Mouse (Mus musculus): ENCODE data around the gene Slc8b1. TPM values are rescaled to one million over a fixed set of nuclear protein-coding genes. Genes with fewer than 3 reads are reported as not detected.
A peak's percentile ranks its signal among the peaks of the same experiment; 100 is the strongest.

The Slc8b1 gene
- polyA plus RNA-seq, 1 experiment from 2014 or later, result 2.1 TPM

DNA sequence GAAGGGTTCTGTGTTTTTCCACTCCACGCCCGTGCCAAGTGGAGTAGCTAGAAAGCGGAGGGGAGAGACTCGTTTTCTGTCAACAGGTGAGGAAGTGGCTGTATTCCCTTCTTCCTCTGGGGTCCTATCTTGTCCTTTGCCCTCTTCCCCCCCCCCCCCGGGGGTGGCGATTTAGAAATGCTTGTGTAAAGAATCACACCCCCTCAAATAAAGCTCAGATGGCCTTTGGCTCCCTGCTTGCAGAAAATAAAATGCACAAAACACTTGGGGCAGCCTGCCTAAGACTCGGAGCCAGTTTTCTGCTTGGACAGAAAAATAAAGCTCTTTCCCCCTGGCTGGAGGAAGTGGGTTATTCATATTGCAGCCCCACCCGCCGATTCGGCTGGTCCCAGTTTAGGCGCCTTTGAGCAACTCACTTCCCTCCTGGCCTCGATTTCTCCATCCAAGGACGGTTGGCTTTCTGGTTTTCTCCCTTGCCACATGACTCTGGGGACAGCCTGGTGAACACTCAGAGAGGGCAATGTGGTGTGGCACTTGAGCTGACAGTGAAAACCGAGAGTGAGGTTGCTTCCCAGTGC is 764 bp downstream of the Slc8b1 start:
- H3K9me3 ChIP-seq (replicated peaks; ENCODE audit: control insufficient read depth, low read length), result no peaks in the 10 kb centered on the region
- 29% methylated on average over 14 of the region's 14 CpGs for WGBS (ENCODE audit: insufficient replicate concordance)
- no peak overlapping the region for H3K27ac ChIP-seq (ENCODE audit: low read depth, low read length)
- peak overlapping the region; percentile 82 for H3K4me2 ChIP-seq
- no peak for ATAC-seq (replicated peaks; ENCODE audit: insufficient number of reproducible peaks, low FRiP score, low TSS enrichment)
- 0 out of 2 replicates have a peak, but pooled peaks cover 4% of the 10 kb centered on the region for H3K27me3 ChIP-seq (ENCODE audit: control insufficient read depth, insufficient read depth, low read length)
- peaks cover 18% of the 10 kb centered on the region for H3K4me1 ChIP-seq (ENCODE audit: control insufficient read depth, insufficient read depth, low read length)
- peak overlapping the region; percentile 55 for H3K4me3 ChIP-seq (ENCODE audit: low read depth, low read length)
- H3K9ac ChIP-seq (ENCODE audit: low read depth, low read length), result peak overlapping the region; percentile 67; the same call in 1 of the 2 replicates
- H3K36me3 ChIP-seq (ENCODE audit: control insufficient read depth, insufficient read depth, low read length), result no peaks in the 10 kb centered on the region

DNA sequence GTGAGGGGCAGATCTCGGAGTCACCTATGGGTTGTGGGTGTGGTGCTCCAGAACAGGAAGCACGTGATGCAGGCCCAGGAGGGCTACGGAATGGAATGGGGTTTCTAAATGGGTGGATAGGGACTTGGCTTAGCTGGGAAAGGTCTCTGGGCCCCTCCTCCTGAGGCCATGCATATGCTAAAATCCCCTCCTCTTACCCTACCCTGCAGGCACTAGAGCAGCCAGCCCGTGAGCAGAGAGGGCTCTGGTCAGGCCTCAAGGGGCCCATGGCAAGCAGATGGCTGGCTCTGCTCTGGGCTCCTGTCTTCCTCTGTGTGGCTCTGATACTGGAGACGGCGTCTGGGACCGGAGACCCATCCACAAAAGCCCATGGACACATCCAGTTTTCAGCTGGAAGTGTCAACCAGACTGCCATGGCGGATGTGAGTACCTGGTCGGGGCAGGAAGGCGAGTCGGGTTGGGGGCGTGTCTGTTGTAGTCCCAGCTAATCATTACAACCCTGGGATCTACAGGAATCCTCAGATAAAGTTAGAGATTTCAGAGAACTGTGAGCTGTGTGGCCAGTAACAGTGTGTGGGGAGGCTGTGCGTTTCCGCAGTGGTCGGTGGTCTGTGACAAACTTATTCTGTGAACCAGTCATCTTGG is 2.1 kb downstream of the Slc8b1 start:
- Histone ChIP-seq H3K4me2 (no peak overlapping the region), H3K27ac (ENCODE audit: low read depth, low read length) (no peak overlapping the region), H3K9ac (ENCODE audit: low read depth, low read length) (no peak overlapping the region), H3K4me3 (ENCODE audit: low read depth, low read length) (no peak overlapping the region), H3K36me3 (ENCODE audit: control insufficient read depth, insufficient read depth, low read length) (no peaks in the 10 kb centered on the region), H3K4me1 (ENCODE audit: control insufficient read depth, insufficient read depth, low read length) (peaks cover 18% of the 10 kb centered on the region), H3K27me3 (ENCODE audit: control insufficient read depth, insufficient read depth, low read length) (0 out of 2 replicates have a peak, but pooled peaks cover 4% of the 10 kb centered on the region), H3K9me3 (replicated peaks; ENCODE audit: control insufficient read depth, low read length) (no peaks in the 10 kb centered on the region)
- 52% methylated on average over 15 of the region's 15 CpGs for WGBS (ENCODE audit: insufficient replicate concordance)
- no peak for ATAC-seq (replicated peaks; ENCODE audit: insufficient number of reproducible peaks, low FRiP score, low TSS enrichment)

- no peak for ATAC-seq (replicated peaks; ENCODE audit: insufficient number of reproducible peaks, low FRiP score, low TSS enrichment)
- peaks cover 18% of the 10 kb centered on the region for H3K4me1 ChIP-seq (ENCODE audit: control insufficient read depth, insufficient read depth, low read length)
- WGBS (ENCODE audit: insufficient replicate concordance), result 88% methylated on average over 9 of the region's 9 CpGs
- no peaks in the 10 kb centered on the region for H3K9me3 ChIP-seq (replicated peaks; ENCODE audit: control insufficient read depth, low read length)
- no peak overlapping the region for H3K4me3 ChIP-seq (ENCODE audit: low read depth, low read length)
- H3K4me2 ChIP-seq, result no peak overlapping the region
- no peak overlapping the region for H3K27ac ChIP-seq (ENCODE audit: low read depth, low read length)
- no peaks in the 10 kb centered on the region for H3K36me3 ChIP-seq (ENCODE audit: control insufficient read depth, insufficient read depth, low read length)
- H3K27me3 ChIP-seq (ENCODE audit: control insufficient read depth, insufficient read depth, low read length), result 0 out of 2 replicates have a peak, but pooled peaks cover 4% of the 10 kb centered on the region
- no peak overlapping the region for H3K9ac ChIP-seq (ENCODE audit: low read depth, low read length)
Measured at GRCm38 (mm10) chr5:120514031-120514677, 3.2 kb downstream of the Slc8b1 start.

DNA sequence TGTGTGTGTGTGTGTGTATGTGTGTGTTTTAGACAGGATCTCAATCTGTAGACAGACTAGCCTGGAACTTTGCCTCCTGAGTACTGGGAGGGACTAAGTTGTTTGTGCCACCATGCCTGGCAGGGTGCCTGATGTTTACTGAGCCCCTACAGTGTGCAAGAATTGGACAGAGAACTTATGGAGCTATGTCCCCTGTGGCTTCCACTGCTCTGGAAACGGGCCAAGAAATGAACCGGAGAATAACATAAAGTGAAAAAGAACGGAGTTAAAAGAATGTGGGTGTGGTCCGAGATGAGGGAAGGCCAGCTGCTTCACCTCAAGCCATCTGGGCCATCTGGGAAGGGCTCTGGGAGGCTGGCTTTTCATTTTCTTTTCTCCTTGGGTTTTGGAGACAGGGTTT is 3.8 kb downstream of the Slc8b1 start:
- Histone ChIP-seq H3K4me2 (no peak overlapping the region), H3K27me3 (ENCODE audit: control insufficient read depth, insufficient read depth, low read length) (0 out of 2 replicates have a peak, but pooled peaks cover 4% of the 10 kb centered on the region), H3K27ac (ENCODE audit: low read depth, low read length) (no peak overlapping the region), H3K9me3 (replicated peaks; ENCODE audit: control insufficient read depth, low read length) (no peaks in the 10 kb centered on the region), H3K4me3 (ENCODE audit: low read depth, low read length) (no peak overlapping the region), H3K4me1 (ENCODE audit: control insufficient read depth, insufficient read depth, low read length) (peaks cover 18% of the 10 kb centered on the region), H3K36me3 (ENCODE audit: control insufficient read depth, insufficient read depth, low read length) (no peaks in the 10 kb centered on the region), H3K9ac (ENCODE audit: low read depth, low read length) (no peak overlapping the region)
- no peak for ATAC-seq (replicated peaks; ENCODE audit: insufficient number of reproducible peaks, low FRiP score, low TSS enrichment)
- WGBS (ENCODE audit: insufficient replicate concordance), result 23% methylated on average over 4 of the region's 4 CpGs

DNA sequence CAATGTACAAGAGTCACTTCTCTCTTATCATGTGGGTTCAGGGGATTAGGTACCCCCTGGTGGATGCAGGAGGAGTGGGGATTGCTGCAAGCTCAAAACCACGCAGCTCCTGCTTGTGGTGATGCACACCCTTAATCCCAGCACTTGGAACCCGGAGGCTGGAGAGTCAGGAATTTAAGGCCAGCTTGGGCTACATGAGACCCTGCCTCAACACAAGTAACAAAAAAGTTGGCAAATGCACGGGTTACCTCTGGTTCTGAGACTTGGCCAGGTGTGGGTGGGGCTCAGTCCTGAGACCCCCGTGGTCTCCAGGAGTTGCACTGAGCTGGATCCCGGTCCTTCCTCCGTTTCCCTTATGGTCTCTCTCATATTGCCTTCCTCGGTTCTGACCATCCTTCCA is 4.5 kb downstream of the Slc8b1 start:
- Histone ChIP-seq H3K9me3 (replicated peaks; ENCODE audit: control insufficient read depth, low read length) (no peaks in the 10 kb centered on the region), H3K36me3 (ENCODE audit: control insufficient read depth, insufficient read depth, low read length) (no peaks in the 10 kb centered on the region), H3K27ac (ENCODE audit: low read depth, low read length) (no peak overlapping the region), H3K4me3 (ENCODE audit: low read depth, low read length) (no peak overlapping the region), H3K4me2 (no peak overlapping the region), H3K27me3 (ENCODE audit: control insufficient read depth, insufficient read depth, low read length) (0 out of 2 replicates have a peak, but pooled peaks cover 4% of the 10 kb centered on the region), H3K9ac (ENCODE audit: low read depth, low read length) (no peak overlapping the region), H3K4me1 (ENCODE audit: control insufficient read depth, insufficient read depth, low read length) (peaks cover 18% of the 10 kb centered on the region)
- ATAC-seq (replicated peaks; ENCODE audit: insufficient number of reproducible peaks, low FRiP score, low TSS enrichment), result no peak
- WGBS (ENCODE audit: insufficient replicate concordance), result 60% methylated on average over 7 of the region's 7 CpGs

GRCm38 (mm10) chr5:120516221-120516984 is 5.4 kb downstream of the Slc8b1 start:
- ATAC-seq (replicated peaks; ENCODE audit: insufficient number of reproducible peaks, low FRiP score, low TSS enrichment), result no peak
- H3K9ac ChIP-seq (ENCODE audit: low read depth, low read length), result no peak overlapping the region

GRCm38 (mm10) chr5:120517552-120517951 is 6.6 kb downstream of the Slc8b1 start:
- 43% methylated on average over 9 of the region's 9 CpGs for WGBS (ENCODE audit: insufficient replicate concordance)
- Histone ChIP-seq H3K4me3 (ENCODE audit: low read depth, low read length) (no peak overlapping the region), H3K4me1 (ENCODE audit: control insufficient read depth, insufficient read depth, low read length) (peaks cover 15% of the 10 kb centered on the region), H3K9me3 (replicated peaks; ENCODE audit: control insufficient read depth, low read length) (no peaks in the 10 kb centered on the region), H3K27me3 (ENCODE audit: control insufficient read depth, insufficient read depth, low read length) (no peaks in the 10 kb centered on the region), H3K27ac (ENCODE audit: low read depth, low read length) (no peak overlapping the region), H3K4me2 (no peak overlapping the region), H3K9ac (ENCODE audit: low read depth, low read length) (no peak overlapping the region), H3K36me3 (ENCODE audit: control insufficient read depth, insufficient read depth, low read length) (no peaks in the 10 kb centered on the region)
- ATAC-seq (replicated peaks; ENCODE audit: insufficient number of reproducible peaks, low FRiP score, low TSS enrichment), result no peak

More at GRCm38 (mm10) chr5:120516221-120516984, 5.4 kb downstream of the Slc8b1 start:
- H3K36me3 ChIP-seq (ENCODE audit: control insufficient read depth, insufficient read depth, low read length), result no peaks in the 10 kb centered on the region
- H3K27ac ChIP-seq (ENCODE audit: low read depth, low read length), result no peak overlapping the region
- H3K4me2 ChIP-seq, result no peak overlapping the region
- 33% methylated on average over 15 of the region's 15 CpGs for WGBS (ENCODE audit: insufficient replicate concordance)
- H3K4me3 ChIP-seq (ENCODE audit: low read depth, low read length), result no peak overlapping the region
- H3K4me1 ChIP-seq (ENCODE audit: control insufficient read depth, insufficient read depth, low read length), result peaks cover 15% of the 10 kb centered on the region
- H3K27me3 ChIP-seq (ENCODE audit: control insufficient read depth, insufficient read depth, low read length), result 0 out of 2 replicates have a peak, but pooled peaks cover 2% of the 10 kb centered on the region
- no peaks in the 10 kb centered on the region for H3K9me3 ChIP-seq (replicated peaks; ENCODE audit: control insufficient read depth, low read length)

DNA sequence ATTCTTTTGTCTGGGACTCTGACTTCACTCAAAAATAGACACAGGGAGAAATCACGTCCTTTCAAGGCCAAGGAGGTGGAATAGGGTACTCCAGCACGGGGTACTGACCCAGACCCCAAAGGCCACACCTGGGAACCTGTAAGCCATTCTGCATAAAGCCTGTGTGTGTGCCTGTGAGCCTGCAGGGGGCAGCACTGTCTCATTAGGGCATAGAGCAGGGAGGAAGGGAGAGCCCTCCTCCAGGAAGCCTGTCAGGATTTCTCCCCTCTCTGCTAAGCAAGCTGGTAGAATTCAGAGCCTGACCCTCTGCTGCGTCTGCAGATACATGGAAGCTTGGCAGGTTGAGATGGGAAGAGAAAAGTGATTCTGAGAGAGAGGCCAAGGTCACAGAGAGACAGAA is 11.7 kb downstream of the Slc8b1 start:
- H3K27me3 ChIP-seq (ENCODE audit: control insufficient read depth, insufficient read depth, low read length), result no peaks in the 10 kb centered on the region
- no peaks in the 10 kb centered on the region for H3K9me3 ChIP-seq (replicated peaks; ENCODE audit: control insufficient read depth, low read length)

More for the DNA sequence above, 11.7 kb downstream of the Slc8b1 start:
- Histone ChIP-seq H3K4me2 (no peak overlapping the region), H3K27ac (ENCODE audit: low read depth, low read length) (no peak overlapping the region), H3K36me3 (ENCODE audit: control insufficient read depth, insufficient read depth, low read length) (no peaks in the 10 kb centered on the region), H3K4me3 (ENCODE audit: low read depth, low read length) (no peak overlapping the region), H3K4me1 (ENCODE audit: control insufficient read depth, insufficient read depth, low read length) (peaks cover 4% of the 10 kb centered on the region), H3K9ac (ENCODE audit: low read depth, low read length) (no peak overlapping the region)
- no peak for ATAC-seq (replicated peaks; ENCODE audit: insufficient number of reproducible peaks, low FRiP score, low TSS enrichment)
- WGBS (ENCODE audit: insufficient replicate concordance), result 78% methylated on average over 3 of the region's 3 CpGs
